Mouse (Mus musculus) neutrophil, adult 5-6 weeks (primary cell): Measurements from ENCODE around the gene Magt1. TPM values are rescaled to one million over a fixed set of nuclear protein-coding genes. Genes with fewer than 3 reads are reported as not detected.

Source experiments
- total RNA-seq: library from RNA; stranded (forward); fragments of 200-1000 nt; gene quantifications from 2 replicates; pipeline ENCODE4 v1.2.3, GENCODE M21; 2017

Magt1 gene
- total RNA-seq, 1 experiment from 2014 or later, result 29.2 TPM

Other genes starting within 250 kb of the Magt1 start
- gene Fgf16, start 247.6 kb downstream of the Magt1 start, total RNA-seq, result 0.35 TPM in 1 of 2 replicates, not detected in the other
- gene Atrx, start 82.5 kb downstream of the Magt1 start, total RNA-seq, result 413 and 516 TPM in 2 replicates
- gene Cox7b, start 3.8 kb upstream of the Magt1 start, total RNA-seq, result 87.4 and 108 TPM in 2 replicates
- gene Atp7a, start 15.4 kb upstream of the Magt1 start, total RNA-seq, result 44.3 and 49.6 TPM in 2 replicates
- gene Tlr13, start 131.3 kb upstream of the Magt1 start, total RNA-seq, result 124 and 136 TPM in 2 replicates
- 108 and 109 TPM in 2 replicates for gene Pgk1, start 175.2 kb upstream of the Magt1 start, total RNA-seq
- 4.3 and 6.6 TPM in 2 replicates for gene Taf9b, start 209.3 kb upstream of the Magt1 start, total RNA-seq
- gene Fnd3c2, start 243.5 kb upstream of the Magt1 start, total RNA-seq, result not detected in 2 replicates